Mouse (Mus musculus): ENCODE data around the gene Olfr288.

GRCm38 (mm10) chr15:98144861-98145507, 50.4 kb downstream of the Olfr288 start:
- TF ChIP-seq CTCF (IDR thresholded peaks at IDR 0.05; ENCODE audit: extremely low read depth, insufficient read depth, insufficient read length, insufficient replicate concordance) (no peak), POLR2A (IDR thresholded peaks at IDR 0.05; ENCODE audit: low read depth, low read length) (no peak)

All from spleen, adult 2 months (tissue).